Mouse (Mus musculus) hindbrain, embryonic 11.5 days (tissue): ENCODE data around the gene Kcnk1. TPM values are rescaled to one million over a fixed set of nuclear protein-coding genes. Genes with fewer than 3 reads are reported as not detected.

ENCODE experiments used
- ATAC-seq: fragments of 200-750 bp; cut with Nextera tagmentation; 2 replicates; pipeline ENCODE4 v1.8.0; 2017; ENCODE audit warnings: mild to moderate bottlenecking, moderate TSS enrichment, moderate library complexity; ENCODE audit not compliant: low FRiP score
- DNase-seq: peaks from one replicate; pipeline ENCODE4 v3.0.0-alpha.2; 2015; ENCODE audit warnings: low spot score
- H3K27ac ChIP-seq: fragments of 300-500 bp; sonication (generic); 2 replicates; pipeline ENCODE4 v1.5.1; 2014; ENCODE audit warnings: mild to moderate bottlenecking, low read depth, low read length
- H3K27me3 ChIP-seq: fragments of 300-500 bp; sonication (generic); 2 replicates; pipeline ENCODE4 v1.6.1; 2014; ENCODE audit warnings: mild to moderate bottlenecking, low read length, moderate library complexity, mixed read lengths; ENCODE audit not compliant: control insufficient read depth, insufficient read depth
- H3K36me3 ChIP-seq: fragments of 300-500 bp; sonication (generic); 2 replicates; pipeline ENCODE4 v1.6.1; 2014; ENCODE audit warnings: mild to moderate bottlenecking, low read length, moderate library complexity, mixed read lengths; ENCODE audit not compliant: control insufficient read depth, insufficient read depth
- H3K4me1 ChIP-seq: fragments of 300-500 bp; sonication (generic); replicated peaks from 2 replicates; pipeline ENCODE4 v1.6.1; 2014; ENCODE audit warnings: low read length, mixed read lengths; ENCODE audit not compliant: control insufficient read depth, insufficient read depth
- H3K4me2 ChIP-seq: fragments of 300-500 bp; sonication (generic); replicated peaks from 2 replicates; pipeline ENCODE4 v1.6.1; 2014; ENCODE audit warnings: mild to moderate bottlenecking, low read depth, low read length
- H3K4me3 ChIP-seq: fragments of 300-500 bp; sonication (generic); 2 replicates; pipeline ENCODE4 v1.5.1; 2014; ENCODE audit warnings: low read depth, low read length
- H3K9ac ChIP-seq: fragments of 300-500 bp; sonication (generic); 2 replicates; pipeline ENCODE4 v1.6.1; 2014; ENCODE audit warnings: low read depth, low read length
- H3K9me3 ChIP-seq: fragments of 300-500 bp; sonication (generic); 2 replicates; pipeline ENCODE4 v1.6.1; 2016; ENCODE audit warnings: low read length; ENCODE audit not compliant: control insufficient read depth
- WGBS: fragments of 180-500 bp; shearing (Covaris S2); extraction: QIAGEN DNeasy Blood & Tissue Kit; methylation state at CpG from one replicate; pipeline ENCODE4 v1.1.7; 2014; 5-methylcytosine and 5-hydroxymethylcytosine counted together
- polyA plus RNA-seq: library from polyadenylated mRNA; unstranded; fragments of >200 nt; fragmentation: Nextera tagmentation; extraction: Ambion mirVana; gene quantifications from 2 replicates; pipeline ENCODE4 v1.2.1, GENCODE M21; 2014

Gene Kcnk1
- polyA plus RNA-seq, 1 experiment from 2014 or later: 9.6 TPM

DNA sequence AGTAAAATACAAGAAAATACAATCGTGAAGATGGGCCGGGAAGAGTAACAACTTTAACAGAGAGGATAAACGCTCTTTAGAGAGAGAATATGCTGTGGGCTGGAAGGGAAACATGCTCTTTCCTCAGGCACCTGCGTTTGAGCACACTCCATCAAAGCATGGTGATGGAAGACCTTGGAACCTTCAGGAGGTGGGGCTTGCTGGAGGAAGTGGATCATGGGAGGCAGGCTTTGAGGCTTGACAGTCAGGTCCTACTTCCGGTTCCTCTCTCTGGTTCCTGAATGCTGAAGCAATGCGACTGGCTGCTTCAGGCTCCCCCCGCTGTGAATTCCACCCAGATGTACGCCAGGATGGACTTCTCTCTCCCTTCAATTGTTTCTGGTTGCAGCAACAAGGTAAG, 34.9 kb upstream of the Kcnk1 start:
- WGBS: 92% methylated on average over 8 of the region's 8 CpGs
- Histone ChIP-seq H3K4me3 (no peak overlapping the region), H3K4me1 (no peaks in the 10 kb centered on the region), H3K27me3 (no peaks in the 10 kb centered on the region), H3K4me2 (no peak overlapping the region), H3K9me3 (no peaks in the 10 kb centered on the region), H3K9ac (no peak overlapping the region), H3K36me3 (no peaks in the 10 kb centered on the region), H3K27ac (no peak overlapping the region)
- no peak for ATAC-seq
- no peak for DNase-seq

DNA sequence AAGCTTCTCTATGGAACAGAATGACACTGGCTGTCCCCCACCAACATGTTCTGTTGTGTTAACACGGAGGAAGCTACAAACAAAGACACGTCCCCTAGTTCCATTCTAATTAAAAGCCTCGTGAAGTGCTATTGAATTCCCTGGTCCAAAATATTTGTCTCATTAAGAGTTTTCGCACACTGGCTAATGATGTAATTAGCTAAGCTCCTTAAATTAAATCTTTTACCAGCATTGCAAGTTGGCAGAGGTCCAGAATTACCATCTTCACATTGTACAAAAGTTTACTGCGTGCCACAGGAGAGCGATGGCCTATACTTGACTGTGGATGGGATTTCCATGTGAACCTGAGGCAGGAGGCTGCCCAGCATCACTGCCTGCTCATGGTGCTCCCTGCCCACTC, 33.2 kb upstream of the Kcnk1 start:
- Histone ChIP-seq H3K9me3 (no peaks in the 10 kb centered on the region), H3K4me2 (no peak overlapping the region), H3K36me3 (no peaks in the 10 kb centered on the region), H3K9ac (no peak overlapping the region), H3K4me1 (no peaks in the 10 kb centered on the region), H3K27me3 (no peaks in the 10 kb centered on the region), H3K4me3 (no peak overlapping the region), H3K27ac (no peak overlapping the region)
- 91% methylated on average over 6 of the region's 6 CpGs for WGBS
- DNase-seq (no peak), ATAC-seq (no peak)

DNA sequence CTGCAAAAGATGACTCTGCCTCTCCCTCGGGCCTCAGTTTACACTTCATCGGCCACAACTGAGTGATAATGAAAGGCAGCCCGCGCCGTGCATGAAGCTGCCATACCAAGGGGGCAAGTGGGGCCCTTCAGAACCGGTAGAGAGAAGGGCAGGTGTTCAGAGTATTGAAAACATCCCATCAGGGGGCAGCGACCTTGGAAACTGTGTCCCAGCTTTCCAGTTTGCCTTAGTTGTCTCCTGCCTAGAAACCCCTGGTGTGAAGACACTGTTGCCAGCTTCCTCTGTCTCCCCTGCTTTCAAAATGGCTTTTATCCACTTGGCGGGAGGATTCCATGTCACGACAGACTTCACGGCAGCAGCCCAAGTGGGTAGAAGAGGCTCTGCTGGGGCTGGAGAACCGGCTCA, 31.2 kb upstream of the Kcnk1 start:
- H3K36me3 ChIP-seq: no peaks in the 10 kb centered on the region
- WGBS: 8% methylated on average over 11 of the region's 11 CpGs
- DNase-seq: peak; percentile 19
- no peak overlapping the region for H3K9ac ChIP-seq
- peak overlapping the region; percentile 22 for H3K4me2 ChIP-seq
- ATAC-seq: no peak
- no peaks in the 10 kb centered on the region for H3K27me3 ChIP-seq
- no peaks in the 10 kb centered on the region for H3K4me1 ChIP-seq
- no peak overlapping the region for H3K4me3 ChIP-seq
- no peak overlapping the region for H3K27ac ChIP-seq
- H3K9me3 ChIP-seq: no peaks in the 10 kb centered on the region

DNA sequence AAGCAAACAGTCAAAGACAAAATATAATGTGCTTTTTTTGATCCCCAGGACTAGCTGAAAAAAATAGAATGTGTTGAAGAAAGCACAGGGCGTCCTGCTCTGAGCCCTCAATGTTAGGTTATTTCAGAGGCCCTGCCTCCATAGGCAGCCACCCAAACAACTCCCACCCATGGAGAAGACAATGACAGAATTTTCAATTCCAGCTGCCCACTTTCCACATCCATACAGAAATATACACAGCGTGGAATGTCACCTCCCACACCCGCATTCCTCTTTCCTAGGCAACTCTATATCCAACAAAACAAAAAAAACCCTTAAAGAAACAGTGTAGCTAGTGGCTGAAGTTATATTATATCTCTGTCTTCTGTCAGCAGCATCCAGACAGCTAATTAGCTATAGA, 23.6 kb upstream of the Kcnk1 start:
- H3K4me2 ChIP-seq: no peak overlapping the region

DNA sequence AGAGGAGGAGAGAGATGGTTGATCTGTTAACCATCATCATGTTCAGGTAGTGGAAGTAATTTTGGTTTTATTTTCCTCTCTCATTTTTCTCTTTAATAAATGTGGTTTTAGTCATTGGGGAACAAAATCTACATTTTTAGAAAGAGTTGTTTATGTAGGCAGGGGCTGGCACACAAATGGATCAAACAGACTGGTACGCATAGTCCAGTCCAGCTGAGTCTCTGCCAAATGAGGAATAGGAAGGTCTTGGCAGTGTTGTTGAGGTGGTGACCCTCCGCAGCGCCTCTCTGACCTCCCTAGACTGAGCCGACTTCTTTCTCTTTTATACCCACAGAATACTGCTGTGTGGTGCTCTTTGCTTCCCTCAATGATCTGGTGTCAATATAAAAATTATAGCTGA, 19.0 kb upstream of the Kcnk1 start:
- Histone ChIP-seq H3K4me3 (no peak overlapping the region), H3K9ac (no peak overlapping the region), H3K27ac (no peak overlapping the region), H3K9me3 (no peaks in the 10 kb centered on the region), H3K36me3 (no peaks in the 10 kb centered on the region), H3K27me3 (no peaks in the 10 kb centered on the region), H3K4me2 (no peak overlapping the region), H3K4me1 (no peaks in the 10 kb centered on the region)
- ATAC-seq (no peak), DNase-seq (no peak)
- WGBS: 82% methylated on average over 4 of the region's 4 CpGs

More for the DNA sequence above, 23.6 kb upstream of the Kcnk1 start:
- no peak overlapping the region for H3K27ac ChIP-seq
- H3K9ac ChIP-seq: no peak overlapping the region
- no peak overlapping the region for H3K4me3 ChIP-seq
- H3K36me3 ChIP-seq: no peaks in the 10 kb centered on the region
- no peak for DNase-seq
- H3K27me3 ChIP-seq: no peaks in the 10 kb centered on the region
- H3K4me1 ChIP-seq: no peaks in the 10 kb centered on the region
- 54% methylated on average over 3 of the region's 3 CpGs for WGBS
- no peak for ATAC-seq
- no peaks in the 10 kb centered on the region for H3K9me3 ChIP-seq

DNA sequence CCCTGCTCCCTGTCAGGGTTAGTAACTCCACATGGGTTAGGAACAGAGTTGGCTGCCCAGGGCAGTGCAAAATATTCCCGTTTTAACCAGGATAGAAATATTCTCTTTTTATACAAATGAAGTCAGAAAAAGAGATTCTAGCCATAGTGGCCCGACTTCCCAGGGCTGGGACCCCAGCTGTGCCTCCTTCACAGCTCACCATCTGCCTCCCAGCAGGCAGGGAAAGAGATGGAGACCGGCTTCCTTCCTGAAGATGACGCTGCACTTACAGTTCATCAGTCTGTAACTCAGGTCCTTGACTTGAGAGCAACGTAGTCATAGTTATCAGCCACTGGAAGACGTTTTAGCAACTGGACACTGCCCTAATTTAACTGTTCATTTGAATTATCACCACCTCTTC, 14.1 kb upstream of the Kcnk1 start:
- H3K36me3 ChIP-seq: no peaks in the 10 kb centered on the region
- no peak for DNase-seq
- no peak overlapping the region for H3K4me2 ChIP-seq
- H3K9me3 ChIP-seq: no peaks in the 10 kb centered on the region
- 40% methylated on average over 6 of the region's 6 CpGs for WGBS
- no peak overlapping the region for H3K4me3 ChIP-seq
- H3K9ac ChIP-seq: no peak overlapping the region
- no peaks in the 10 kb centered on the region for H3K27me3 ChIP-seq
- ATAC-seq: no peak
- H3K27ac ChIP-seq: no peak overlapping the region
- no peaks in the 10 kb centered on the region for H3K4me1 ChIP-seq

DNA sequence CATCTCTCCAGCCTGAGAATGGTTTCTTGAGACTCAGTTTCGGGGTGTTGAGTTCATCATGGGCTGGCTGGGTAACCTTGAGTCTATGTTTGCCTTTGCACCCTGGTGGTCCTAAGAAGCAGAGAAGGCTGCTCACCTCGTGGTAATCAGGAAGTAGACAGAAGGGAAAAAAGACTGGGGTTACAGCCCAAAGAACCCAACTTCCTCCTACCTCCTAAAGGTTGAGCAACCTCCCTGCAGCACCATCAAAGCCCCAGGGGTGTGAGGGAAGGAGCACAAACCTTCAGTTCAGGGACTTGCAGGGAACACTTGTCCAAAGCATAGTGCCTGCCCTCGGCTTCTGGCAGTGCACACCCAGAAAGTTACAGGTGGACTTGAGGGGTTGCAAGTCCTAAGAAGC, 11.5 kb upstream of the Kcnk1 start:
- Histone ChIP-seq H3K36me3 (no peaks in the 10 kb centered on the region), H3K4me3 (no peak overlapping the region), H3K9me3 (no peaks in the 10 kb centered on the region), H3K4me2 (no peak overlapping the region), H3K9ac (no peak overlapping the region), H3K27me3 (no peaks in the 10 kb centered on the region), H3K27ac (no peak overlapping the region), H3K4me1 (no peaks in the 10 kb centered on the region; the same call in 1 of the 2 replicates)
- WGBS: 82% methylated on average over 3 of the region's 3 CpGs
- DNase-seq (no peak), ATAC-seq (no peak)

DNA sequence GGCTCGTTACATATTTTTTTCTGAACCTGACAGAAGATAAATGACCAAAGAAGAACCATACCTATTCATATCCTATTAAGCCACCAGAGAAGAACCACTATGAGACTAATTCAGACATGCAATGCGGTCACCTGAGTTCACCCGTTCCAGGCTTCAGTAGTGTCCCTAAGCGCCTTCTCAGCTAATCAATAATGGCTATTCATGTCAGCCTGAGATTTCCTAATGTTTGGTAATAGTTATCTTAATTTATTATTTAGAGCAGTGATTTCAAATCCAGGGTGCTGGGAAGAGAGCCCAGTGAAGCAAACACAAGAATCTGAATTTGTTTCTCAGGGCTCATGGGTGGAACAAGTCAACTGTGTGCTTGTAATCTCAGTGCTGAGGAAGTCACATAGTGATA, 10.8 kb upstream of the Kcnk1 start:
- H3K36me3 ChIP-seq: no peaks in the 10 kb centered on the region
- no peak overlapping the region for H3K4me2 ChIP-seq
- WGBS: 87% methylated on average over 4 of the region's 4 CpGs
- no peaks in the 10 kb centered on the region for H3K27me3 ChIP-seq
- DNase-seq (no peak), ATAC-seq (no peak)
- no peak overlapping the region for H3K9ac ChIP-seq
- H3K27ac ChIP-seq: no peak overlapping the region
- H3K4me1 ChIP-seq: no peaks in the 10 kb centered on the region; the same call in 1 of the 2 replicates
- no peaks in the 10 kb centered on the region for H3K9me3 ChIP-seq
- H3K4me3 ChIP-seq: no peak overlapping the region

DNA sequence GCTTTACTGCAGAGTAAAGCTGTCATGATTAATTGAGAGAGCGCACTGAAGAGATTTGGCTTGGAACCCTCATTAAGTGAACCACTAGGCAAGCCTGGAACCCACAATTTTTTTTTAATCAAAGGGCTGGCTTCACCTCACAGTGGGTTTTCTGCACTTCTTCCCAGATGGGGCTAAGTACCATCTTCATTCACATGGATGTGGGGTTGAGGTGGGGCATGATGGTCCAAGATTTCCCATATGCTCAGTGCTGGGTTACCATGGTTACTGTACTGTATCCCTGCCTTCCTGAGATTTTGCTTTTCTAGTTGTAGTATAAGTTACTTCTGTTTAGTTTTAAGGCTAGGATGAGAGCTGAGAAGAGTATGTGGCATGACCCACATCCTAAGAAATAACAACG, 9.6 kb upstream of the Kcnk1 start:
- no peak for ATAC-seq
- Histone ChIP-seq H3K4me2 (no peak overlapping the region), H3K27me3 (no peaks in the 10 kb centered on the region), H3K9ac (no peak overlapping the region), H3K4me3 (no peak overlapping the region), H3K4me1 (no peaks in the 10 kb centered on the region; the same call in 1 of the 2 replicates), H3K9me3 (no peaks in the 10 kb centered on the region), H3K27ac (no peak overlapping the region), H3K36me3 (no peaks in the 10 kb centered on the region)
- no peak for DNase-seq
- 98% methylated on average over 2 of the region's 2 CpGs for WGBS
